Mouse (Mus musculus) lung, adult 2 months (tissue): ENCODE data around the gene Dab1.

ENCODE experiments used
- CTCF ChIP-seq: fragments of 200-500 bp; IDR thresholded peaks from 2 replicates; pipeline ENCODE4 v1.5.1; 2011; ENCODE audit warnings: mild to moderate bottlenecking, low read length, control low read depth; ENCODE audit not compliant: insufficient read depth
- POLR2A ChIP-seq: fragments of 200-500 bp; IDR thresholded peaks from 2 replicates; pipeline ENCODE4 v1.6.1; 2011; ENCODE audit warnings: low read depth, mild to moderate bottlenecking, control low read depth, low read length, borderline replicate concordance; ENCODE audit errors: extremely low read depth

DNA sequence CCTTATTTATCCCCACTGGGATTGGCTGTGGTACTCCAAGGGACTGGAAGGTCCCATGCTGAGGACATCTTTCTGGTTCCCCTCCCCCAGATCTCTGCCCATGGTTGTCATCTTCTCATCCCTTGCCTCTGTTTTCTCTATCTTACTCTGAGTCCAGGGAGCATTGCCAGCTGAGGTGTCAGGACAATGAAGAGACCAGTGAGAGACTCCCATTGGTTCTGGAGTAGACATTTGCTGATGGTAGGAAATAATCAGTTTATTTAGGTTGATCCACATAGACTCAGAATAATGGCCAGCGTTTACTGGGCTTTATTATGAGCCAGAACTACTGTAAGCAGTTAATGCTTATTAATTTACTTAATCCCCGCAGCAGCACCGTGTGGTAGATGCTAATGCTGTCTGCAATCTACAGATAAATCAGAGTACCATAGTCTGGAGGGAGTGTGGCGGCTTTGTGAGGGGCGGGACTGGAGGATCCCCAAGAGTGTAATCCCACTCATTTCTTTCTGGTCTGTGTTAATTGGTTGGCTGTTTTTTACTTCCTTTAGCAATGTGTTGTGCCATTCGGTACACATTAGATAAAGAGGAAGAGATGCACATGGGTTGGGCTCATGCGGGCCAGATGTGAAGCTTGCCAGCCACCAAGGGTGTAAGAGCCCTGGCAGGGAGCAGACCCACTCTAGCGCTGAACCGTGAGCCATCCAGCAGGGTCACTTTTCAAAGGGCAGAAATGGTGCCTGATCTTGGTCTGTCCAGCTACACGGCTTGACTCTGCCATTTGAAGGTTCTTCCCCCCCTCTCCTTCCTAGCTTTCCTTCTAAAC, 824.0 kb downstream of the Dab1 start:
- no peak for TF ChIP-seq POLR2A
- no peak for TF ChIP-seq CTCF
